Mouse (Mus musculus) heart, embryonic 16.5 days (tissue): ENCODE measurements at regions not wholly inside any gene's neighbourhood (a gene's known extent, or its start where the extent isn't known, plus 50 kb on each side); places are given as distances from the start of the nearest gene placed in this dataset.

Experiments used
- ATAC-seq: fragments of 200-750 bp; cut with Nextera tagmentation; replicated peaks from 2 replicates; pipeline ENCODE4 v1.8.0; 2017; ENCODE audit warnings: moderate number of reproducible peaks; ENCODE audit not compliant: insufficient read depth, low FRiP score; ENCODE audit errors: extremely low read depth
- H3K27ac ChIP-seq: fragments of 300-500 bp; sonication (generic); 2 replicates; pipeline ENCODE4 v1.5.1; 2014; ENCODE audit warnings: mild to moderate bottlenecking, low read length, control low read depth, moderate library complexity
- H3K27me3 ChIP-seq: fragments of 300-500 bp; sonication (generic); 2 replicates; pipeline ENCODE4 v1.6.1; 2014; ENCODE audit warnings: low read length, mixed read lengths; ENCODE audit not compliant: control insufficient read depth, insufficient read depth
- H3K36me3 ChIP-seq: fragments of 300-500 bp; sonication (generic); 2 replicates; pipeline ENCODE4 v1.6.1; 2014; ENCODE audit not compliant: control insufficient read depth, insufficient read depth
- H3K4me1 ChIP-seq: fragments of 300-500 bp; sonication (generic); 2 replicates; pipeline ENCODE4 v1.6.1; 2014; ENCODE audit warnings: low read length, mixed read lengths; ENCODE audit not compliant: control insufficient read depth, insufficient read depth
- H3K4me2 ChIP-seq: fragments of 300-500 bp; sonication (generic); 2 replicates; pipeline ENCODE4 v1.6.1; 2014; ENCODE audit warnings: low read depth, mild to moderate bottlenecking, control low read depth, low read length
- H3K4me3 ChIP-seq: fragments of 300-500 bp; sonication (generic); 2 replicates; pipeline ENCODE4 v1.5.1; 2014; ENCODE audit warnings: mild to moderate bottlenecking, control low read depth, low read length
- H3K9ac ChIP-seq: fragments of 300-500 bp; sonication (generic); 2 replicates; pipeline ENCODE4 v1.6.1; 2014; ENCODE audit warnings: low read length, control low read depth
- H3K9me3 ChIP-seq: fragments of 300-500 bp; sonication (generic); replicated peaks from 2 replicates; pipeline ENCODE4 v1.6.1; 2016; ENCODE audit warnings: low read length; ENCODE audit not compliant: control insufficient read depth
- WGBS: fragments of 180-500 bp; shearing (Covaris S2); extraction: QIAGEN DNeasy Blood & Tissue Kit; methylation state at CpG from one replicate; pipeline ENCODE4 v1.1.7; 2014; 5-methylcytosine and 5-hydroxymethylcytosine counted together

DNA sequence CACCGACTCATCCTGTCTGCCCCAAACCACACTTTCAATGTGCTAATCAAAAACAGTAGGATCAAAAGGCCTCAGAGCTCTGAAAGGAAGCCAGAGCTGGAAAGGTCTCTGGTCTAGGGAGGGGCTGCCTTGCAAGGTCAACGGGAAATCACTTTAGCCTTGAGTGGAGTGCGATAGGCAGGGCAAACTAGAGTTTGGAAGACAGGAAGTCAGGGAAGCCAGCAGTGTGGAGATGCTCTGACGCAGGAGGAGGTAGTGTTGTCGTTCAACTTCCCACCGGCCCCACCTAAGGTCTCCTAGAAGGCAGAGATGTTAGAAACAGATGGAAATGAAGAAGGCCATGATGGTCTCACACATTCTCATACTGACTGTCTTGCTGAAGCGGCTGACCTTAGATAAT, 52.0 kb upstream of the Trp53i11 start:
- Histone ChIP-seq H3K27ac (peak overlapping the region; percentile 79), H3K9me3 (no peaks in the 10 kb centered on the region), H3K4me1 (peaks cover 14% of the 10 kb centered on the region), H3K4me2 (no peak overlapping the region), H3K4me3 (no peak overlapping the region), H3K27me3 (no peaks in the 10 kb centered on the region), H3K36me3 (no peaks in the 10 kb centered on the region), H3K9ac (no peak overlapping the region)
- WGBS = 35% methylated on average over 7 of the region's 7 CpGs
- ATAC-seq = peak; percentile 73

DNA sequence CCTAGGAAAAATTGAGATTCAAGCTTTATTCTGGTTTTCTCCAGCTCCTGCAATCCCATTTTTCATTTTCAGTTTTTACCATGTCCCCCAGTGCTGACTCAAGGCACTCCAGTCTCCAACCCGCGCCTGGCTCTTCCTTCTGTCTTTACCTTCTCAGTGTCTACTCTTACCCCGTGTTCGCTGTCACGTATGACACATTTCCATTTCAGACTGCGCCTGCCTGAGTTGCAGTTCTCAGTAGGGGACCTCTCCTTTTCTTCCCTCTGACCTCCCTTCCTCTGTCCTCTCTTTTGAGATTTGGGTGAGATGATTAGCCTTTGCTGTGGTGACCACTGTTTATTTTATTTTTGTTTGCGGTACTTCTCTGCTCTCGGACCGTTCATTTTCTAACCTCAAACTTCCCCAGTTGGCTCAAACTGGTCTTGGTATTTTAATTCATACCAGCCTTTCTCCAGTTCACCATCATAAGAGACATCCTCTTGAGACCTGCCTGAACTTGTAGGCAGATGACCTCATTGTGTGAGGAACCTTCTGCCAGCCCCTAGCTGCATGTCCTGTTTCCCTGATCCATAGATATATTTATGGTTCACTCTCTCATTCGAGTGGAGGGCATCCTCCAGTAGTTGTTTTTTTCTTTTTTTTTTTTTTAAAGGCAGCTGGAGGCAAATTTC, 53.9 kb upstream of the Trp53i11 start:
- H3K9ac ChIP-seq = no peak overlapping the region
- no peaks in the 10 kb centered on the region for H3K36me3 ChIP-seq
- H3K27ac ChIP-seq = no peak overlapping the region
- no peak for ATAC-seq
- no peak overlapping the region for H3K4me2 ChIP-seq
- no peak overlapping the region for H3K4me3 ChIP-seq
- 75% methylated on average over 10 of the region's 10 CpGs for WGBS
- H3K9me3 ChIP-seq = no peaks in the 10 kb centered on the region
- H3K4me1 ChIP-seq = peaks cover 14% of the 10 kb centered on the region
- no peaks in the 10 kb centered on the region for H3K27me3 ChIP-seq

DNA sequence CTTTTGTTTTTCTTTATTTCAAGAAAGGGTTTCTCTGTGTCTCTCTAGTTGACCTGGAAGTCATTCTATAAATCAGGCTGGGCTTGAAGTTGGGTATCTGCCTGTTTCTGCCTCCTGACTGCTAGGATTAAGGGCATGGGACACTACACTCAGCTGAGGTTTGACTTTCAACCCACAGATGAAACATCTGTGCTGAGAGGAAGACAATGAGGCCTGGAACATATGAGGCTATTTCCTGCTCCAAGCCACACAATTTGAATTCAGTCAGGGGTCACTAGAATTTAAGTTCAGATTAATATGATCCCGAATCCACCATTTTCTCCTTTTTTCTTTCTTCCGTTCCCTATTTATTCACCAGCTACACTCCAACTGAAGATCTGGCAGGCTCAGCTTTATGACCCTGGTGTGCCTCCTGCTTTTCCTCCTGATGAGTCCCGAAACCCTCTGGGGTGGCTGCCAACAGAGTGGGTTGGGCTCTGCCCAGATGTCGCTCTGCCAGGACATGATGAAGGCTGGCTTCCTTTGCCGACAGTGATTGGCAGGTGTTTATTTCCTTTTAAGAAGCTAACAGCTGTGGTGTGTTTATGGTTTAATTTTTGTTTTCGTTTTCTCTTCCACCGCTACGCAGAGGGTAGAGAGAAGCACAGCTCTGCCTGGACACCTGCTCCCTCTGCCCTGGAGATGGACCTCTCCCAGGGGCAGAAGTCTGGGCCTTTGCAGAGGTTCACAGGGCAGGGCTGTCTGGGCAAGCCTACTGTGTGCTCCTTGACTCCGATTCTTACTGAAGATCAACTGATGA, 55.3 kb upstream of the Trp53i11 start:
- no peaks in the 10 kb centered on the region for H3K36me3 ChIP-seq
- H3K9me3 ChIP-seq = no peaks in the 10 kb centered on the region
- no peak overlapping the region for H3K9ac ChIP-seq
- no peaks in the 10 kb centered on the region for H3K27me3 ChIP-seq
- H3K27ac ChIP-seq = peak overlapping the region; percentile 56
- H3K4me1 ChIP-seq = peaks cover 15% of the 10 kb centered on the region
- no peak overlapping the region for H3K4me3 ChIP-seq
- peak; percentile 62 for ATAC-seq
- H3K4me2 ChIP-seq = peak overlapping the region; percentile 27
- 39% methylated on average over 9 of the region's 9 CpGs for WGBS

DNA sequence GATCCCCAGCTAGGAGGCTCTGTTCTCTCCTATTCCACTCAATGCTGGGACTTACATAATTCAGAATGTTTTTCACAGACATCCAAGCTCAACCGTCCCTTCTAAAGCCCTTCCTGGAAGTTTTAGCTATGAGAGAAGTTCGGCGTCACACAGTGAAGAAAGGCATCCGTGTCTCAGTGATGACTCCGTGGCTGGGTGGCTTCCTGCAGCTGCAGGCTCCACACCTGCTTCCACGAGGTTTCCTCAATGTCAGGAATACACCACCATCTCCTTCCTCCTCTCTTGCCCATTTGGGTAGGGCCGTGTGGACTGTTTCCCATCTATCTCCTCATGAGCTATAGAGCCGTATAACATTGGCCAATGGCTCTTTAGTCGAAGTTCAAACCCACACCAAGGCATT, 56.1 kb upstream of the Trp53i11 start:
- H3K9ac ChIP-seq = no peak overlapping the region
- no peaks in the 10 kb centered on the region for H3K36me3 ChIP-seq
- peaks cover 23% of the 10 kb centered on the region for H3K4me1 ChIP-seq
- no peaks in the 10 kb centered on the region for H3K27me3 ChIP-seq
- H3K4me2 ChIP-seq = no peak overlapping the region
- H3K4me3 ChIP-seq = no peak overlapping the region
- no peaks in the 10 kb centered on the region for H3K9me3 ChIP-seq
- H3K27ac ChIP-seq = peak overlapping the region; percentile 56; the same call in 1 of the 2 replicates
- ATAC-seq = no peak
- 76% methylated on average over 9 of the region's 9 CpGs for WGBS

DNA sequence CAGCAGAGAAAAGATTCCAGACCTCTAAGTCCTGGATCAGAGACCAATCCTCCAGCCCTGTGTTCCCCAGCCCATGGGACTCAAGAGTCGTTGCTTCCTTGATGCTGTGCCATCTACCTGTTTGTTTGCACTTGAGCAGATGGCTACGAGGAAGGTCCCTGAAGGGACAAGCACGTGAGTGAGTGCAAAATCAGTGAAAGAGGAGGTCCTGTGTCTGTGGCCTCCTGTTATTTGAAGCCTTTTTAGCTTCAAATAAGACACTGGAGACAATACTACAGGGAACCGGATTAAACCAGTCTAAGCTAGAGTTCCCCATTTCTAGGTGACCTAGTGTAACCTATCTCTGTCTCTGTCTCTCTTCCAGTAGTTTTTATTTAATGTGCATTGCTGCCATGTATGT, 58.2 kb upstream of the Trp53i11 start:
- H3K27ac ChIP-seq = no peak overlapping the region
- ATAC-seq = no peak
- H3K9me3 ChIP-seq = no peaks in the 10 kb centered on the region
- no peaks in the 10 kb centered on the region for H3K36me3 ChIP-seq
- H3K4me3 ChIP-seq = no peak overlapping the region
- H3K4me2 ChIP-seq = no peak overlapping the region
- H3K4me1 ChIP-seq = peaks cover 20% of the 10 kb centered on the region
- WGBS = 51% methylated on average over 4 of the region's 4 CpGs
- no peak overlapping the region for H3K9ac ChIP-seq
- H3K27me3 ChIP-seq = no peaks in the 10 kb centered on the region

DNA sequence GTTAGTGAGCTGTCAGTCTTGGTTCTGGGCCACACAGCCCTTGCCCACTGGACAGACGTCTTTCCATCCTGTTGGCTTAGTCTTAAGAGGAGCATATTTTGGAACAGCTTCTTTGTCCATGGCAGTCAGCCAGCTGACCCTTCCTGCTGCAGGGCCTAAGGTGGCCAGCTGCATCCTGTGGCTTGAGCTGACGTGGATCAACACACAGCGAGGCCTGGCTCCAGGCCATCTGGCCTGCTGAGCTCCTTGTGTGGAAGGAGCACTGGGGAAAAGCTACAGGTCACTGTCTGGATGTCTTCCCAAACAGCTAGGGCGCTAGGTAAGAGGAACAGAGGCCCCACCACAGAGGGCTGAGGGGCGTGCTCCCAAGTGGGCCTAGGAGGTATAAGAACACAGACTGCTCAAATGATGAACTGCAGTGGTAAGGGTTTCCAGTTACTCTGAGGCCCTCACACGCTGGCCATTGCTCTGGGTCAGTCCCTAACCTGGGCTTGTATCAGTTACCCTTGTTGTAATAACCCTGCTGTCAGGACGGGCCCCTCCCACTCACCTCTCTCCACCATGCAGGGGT, 60.7 kb upstream of the Trp53i11 start:
- no peaks in the 10 kb centered on the region for H3K9me3 ChIP-seq
- ATAC-seq = peak; percentile 86
- no peaks in the 10 kb centered on the region for H3K36me3 ChIP-seq
- H3K27ac ChIP-seq = peak overlapping the region; percentile 62
- H3K27me3 ChIP-seq = no peaks in the 10 kb centered on the region
- no peak overlapping the region for H3K4me2 ChIP-seq
- H3K9ac ChIP-seq = no peak overlapping the region
- peaks cover 11% of the 10 kb centered on the region for H3K4me1 ChIP-seq
- 33% methylated on average over 7 of the region's 7 CpGs for WGBS
- H3K4me3 ChIP-seq = no peak overlapping the region

DNA sequence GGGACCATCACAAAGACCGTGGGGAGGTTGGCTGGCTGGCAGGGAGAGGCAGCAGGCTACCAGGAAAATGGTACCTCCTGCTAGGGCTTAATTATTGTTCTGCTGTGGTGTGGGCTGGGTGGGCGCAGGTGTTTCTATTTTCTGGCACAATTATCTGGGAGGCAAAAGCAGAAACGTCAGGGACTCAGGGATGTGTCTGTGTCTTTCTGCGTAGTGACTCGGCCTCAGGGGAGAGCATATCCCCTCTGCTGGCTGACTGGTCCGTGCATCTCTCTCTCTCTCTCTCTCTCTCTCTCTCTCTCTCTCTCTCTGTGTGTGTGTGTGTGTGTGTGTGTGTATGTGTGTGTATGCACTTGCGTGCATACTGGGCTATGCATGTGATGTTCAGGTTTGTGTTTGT, 61.2 kb upstream of the Trp53i11 start:
- Histone ChIP-seq H3K27ac (no peak overlapping the region; the same call in 1 of the 2 replicates), H3K4me3 (no peak overlapping the region), H3K4me2 (no peak overlapping the region), H3K4me1 (peaks cover 11% of the 10 kb centered on the region), H3K9ac (no peak overlapping the region), H3K27me3 (no peaks in the 10 kb centered on the region), H3K36me3 (no peaks in the 10 kb centered on the region), H3K9me3 (no peaks in the 10 kb centered on the region)
- no peak for ATAC-seq
- WGBS = 52% methylated on average over 7 of the region's 7 CpGs

DNA sequence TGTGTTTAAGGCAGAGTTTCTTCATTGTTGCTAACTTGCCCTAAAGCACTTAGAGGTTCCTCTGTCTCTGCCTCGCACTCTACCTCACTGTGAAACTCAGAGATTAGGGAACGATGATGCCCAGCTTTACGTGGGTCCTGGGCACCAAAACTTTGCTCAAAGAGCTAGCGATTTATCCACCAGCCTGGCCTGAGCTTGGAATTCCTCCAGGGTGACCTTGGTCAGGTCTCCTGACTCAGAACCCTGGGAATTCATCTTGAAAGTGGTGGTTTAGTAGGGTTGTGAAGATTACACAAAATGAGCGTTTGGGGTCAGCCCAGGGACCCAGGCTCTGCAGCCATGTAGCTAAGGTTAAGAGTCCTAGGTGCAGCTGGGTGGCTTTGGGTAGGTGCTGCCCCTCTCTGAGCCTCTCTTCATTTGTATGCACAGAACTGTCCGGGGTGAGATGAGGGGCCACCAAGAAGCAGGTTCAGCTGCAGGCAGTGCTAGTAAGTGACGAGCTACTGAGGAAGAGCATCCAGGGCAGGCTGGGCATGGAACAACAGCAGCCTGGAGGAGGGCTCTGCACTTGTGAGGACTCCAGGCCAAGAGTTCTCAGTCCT, 62.4 kb upstream of the Trp53i11 start:
- H3K9me3 ChIP-seq = no peaks in the 10 kb centered on the region
- no peak overlapping the region for H3K4me2 ChIP-seq
- no peak overlapping the region for H3K27ac ChIP-seq
- 86% methylated on average over 7 of the region's 7 CpGs for WGBS
- no peaks in the 10 kb centered on the region for H3K36me3 ChIP-seq
- peaks cover 11% of the 10 kb centered on the region for H3K4me1 ChIP-seq
- ATAC-seq = no peak
- no peaks in the 10 kb centered on the region for H3K27me3 ChIP-seq
- no peak overlapping the region for H3K9ac ChIP-seq
- no peak overlapping the region for H3K4me3 ChIP-seq

DNA sequence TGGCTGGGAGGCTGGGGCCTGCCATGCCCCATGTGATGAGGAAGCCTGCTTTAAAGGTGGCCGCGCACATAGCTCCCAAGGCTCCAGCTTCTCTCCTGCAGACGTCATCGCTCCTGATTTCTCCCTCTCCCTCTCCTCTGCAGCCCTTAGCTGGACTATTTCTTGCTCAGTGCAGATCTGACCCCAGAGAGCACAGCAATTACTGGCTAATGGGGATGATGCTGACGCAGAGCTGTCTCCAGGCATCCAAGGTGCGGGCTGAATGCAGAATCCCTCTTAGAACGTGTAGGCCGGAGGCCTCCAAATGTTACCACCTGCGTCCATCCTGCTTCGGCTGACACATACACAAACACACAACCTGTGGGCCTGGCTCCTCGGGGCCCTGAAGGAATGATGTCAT, 63.5 kb upstream of the Trp53i11 start:
- no peak overlapping the region for H3K27ac ChIP-seq
- no peaks in the 10 kb centered on the region for H3K36me3 ChIP-seq

More for the DNA sequence above, 63.5 kb upstream of the Trp53i11 start:
- Histone ChIP-seq H3K4me1 (peaks cover 11% of the 10 kb centered on the region), H3K4me2 (no peak overlapping the region), H3K9me3 (no peaks in the 10 kb centered on the region), H3K4me3 (no peak overlapping the region), H3K27me3 (no peaks in the 10 kb centered on the region), H3K9ac (no peak overlapping the region)
- no peak for ATAC-seq
- 82% methylated on average over 11 of the region's 11 CpGs for WGBS
